Mouse (Mus musculus) heart, embryonic 13.5 days (tissue): ENCODE results near the gene Olfr190. TPM values are rescaled to one million over a fixed set of nuclear protein-coding genes. Genes with fewer than 3 reads are reported as not detected.

Source experiments
- ATAC-seq: fragments of 200-750 bp; cut with Nextera tagmentation; 2 replicates; pipeline ENCODE4 v1.8.0; 2017; ENCODE audit warnings: moderate TSS enrichment; ENCODE audit not compliant: insufficient number of reproducible peaks, low FRiP score, low TSS enrichment; ENCODE audit errors: extremely low read depth
- H3K27ac ChIP-seq: fragments of 300-500 bp; sonication (generic); replicated peaks from 2 replicates; pipeline ENCODE4 v1.5.1; 2015; ENCODE audit warnings: moderate library complexity, mild to moderate bottlenecking, inconsistent platforms
- H3K27me3 ChIP-seq: fragments of 300-500 bp; sonication (generic); replicated peaks from 2 replicates; pipeline ENCODE4 v1.6.1; 2015; ENCODE audit warnings: mild to moderate bottlenecking, inconsistent platforms
- H3K36me3 ChIP-seq: fragments of 300-500 bp; sonication (generic); 2 replicates; pipeline ENCODE4 v1.6.1; 2015; ENCODE audit warnings: mild to moderate bottlenecking, inconsistent platforms
- H3K4me1 ChIP-seq: fragments of 300-500 bp; sonication (generic); 2 replicates; pipeline ENCODE4 v1.6.1; 2015; ENCODE audit warnings: inconsistent platforms
- H3K4me2 ChIP-seq: fragments of 300-500 bp; sonication (generic); 2 replicates; pipeline ENCODE4 v1.6.1; 2015; ENCODE audit warnings: inconsistent platforms, mild to moderate bottlenecking, moderate library complexity
- H3K4me3 ChIP-seq: fragments of 300-500 bp; sonication (generic); 2 replicates; pipeline ENCODE4 v1.5.1; 2015; ENCODE audit warnings: moderate library complexity, mild to moderate bottlenecking, inconsistent platforms
- H3K9ac ChIP-seq: fragments of 300-500 bp; sonication (generic); 2 replicates; pipeline ENCODE4 v1.6.1; 2015; ENCODE audit warnings: inconsistent platforms, mild to moderate bottlenecking, moderate library complexity
- H3K9me3 ChIP-seq: fragments of 300-500 bp; sonication (generic); 2 replicates; pipeline ENCODE4 v1.6.1; 2016; ENCODE audit warnings: inconsistent platforms
- WGBS: fragments of 180-500 bp; shearing (Covaris S2); methylation state at CpG from one replicate; pipeline ENCODE4 v1.1.7; 2015; ENCODE audit warnings: mixed read lengths; 5-methylcytosine and 5-hydroxymethylcytosine counted together
- polyA plus RNA-seq: library from polyadenylated mRNA; unstranded; fragments of >200 nt; fragmentation: Nextera tagmentation; extraction: Ambion mirVana; gene quantifications from 2 replicates; pipeline ENCODE4 v1.2.1, GENCODE M21; 2015

Gene Olfr190
- polyA plus RNA-seq, 1 experiment from 2014 or later, result not detected

GRCm38 (mm10) chr16:59047579-59047978 lies 30.2 kb downstream of the Olfr190 start:
- Histone ChIP-seq H3K36me3 (no peaks in the 10 kb centered on the region), H3K27me3 (no peaks in the 10 kb centered on the region), H3K4me1 (no peaks in the 10 kb centered on the region), H3K9ac (no peak overlapping the region), H3K27ac (no peak overlapping the region), H3K9me3 (no peaks in the 10 kb centered on the region; the same call in 1 of the 2 replicates), H3K4me3 (no peak overlapping the region), H3K4me2 (no peak overlapping the region)
- WGBS, result 44% methylated on average over 4 of the region's 4 CpGs
- no peak for ATAC-seq

DNA sequence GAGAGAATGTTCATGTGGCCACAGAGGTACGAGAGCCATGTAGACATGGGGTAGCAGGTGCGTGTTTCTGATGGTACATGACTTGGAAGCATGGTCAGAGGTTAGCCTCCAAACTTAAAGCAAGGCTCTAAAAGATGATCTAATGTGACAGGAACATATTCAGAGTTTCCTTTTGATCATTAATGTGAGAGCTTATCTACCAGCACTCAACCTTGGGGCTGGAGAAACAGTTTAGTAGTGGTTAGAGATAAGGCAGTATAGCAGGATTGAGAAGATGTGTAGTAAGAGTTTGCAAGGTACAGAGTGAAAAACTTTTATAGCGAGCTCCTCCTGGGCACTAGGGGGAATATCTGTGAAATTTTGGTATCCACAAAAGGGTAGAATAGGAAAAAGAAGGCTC lies 32.0 kb downstream of the Olfr190 start:
- no peak overlapping the region for H3K4me2 ChIP-seq
- no peaks in the 10 kb centered on the region; the same call in 1 of the 2 replicates for H3K9me3 ChIP-seq
- H3K4me1 ChIP-seq, result no peaks in the 10 kb centered on the region
- no peaks in the 10 kb centered on the region for H3K27me3 ChIP-seq
- no peak overlapping the region for H3K9ac ChIP-seq
- WGBS, result 69% methylated on average over 3 of the region's 3 CpGs
- ATAC-seq, result no peak
- H3K36me3 ChIP-seq, result no peaks in the 10 kb centered on the region
- no peak overlapping the region for H3K4me3 ChIP-seq
- no peak overlapping the region for H3K27ac ChIP-seq

DNA sequence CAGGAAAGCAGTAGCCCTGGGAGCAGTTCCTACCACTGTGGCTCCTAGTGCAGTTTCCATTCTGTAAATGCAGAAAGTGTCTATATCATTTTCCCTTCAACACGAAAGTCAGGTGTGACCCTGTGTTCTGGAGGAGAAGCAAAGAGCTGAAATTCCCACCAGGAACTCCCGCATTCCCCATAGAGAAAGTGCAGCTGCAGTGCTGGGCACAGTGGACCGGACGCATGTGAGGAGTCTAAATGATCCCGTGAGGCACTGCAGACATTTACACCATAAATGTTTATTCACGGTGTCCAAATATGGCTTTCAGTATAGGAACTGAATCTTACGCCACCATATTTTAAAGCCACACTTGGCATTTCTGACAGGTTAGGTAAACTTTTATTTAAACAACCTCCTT lies 38.1 kb downstream of the Olfr190 start, which contains the start of gene Olfr187:
Gene Olfr187 (minus strand): TSS at position 58 of the 400 bp plus-strand sequence.
- Histone ChIP-seq H3K9ac (no peak within 1 kb of the TSS), H3K27ac (no peak within 1 kb of the TSS), H3K4me3 (no peak within 1 kb of the TSS), H3K4me1 (no peaks in the 10 kb centered on the region), H3K27me3 (no peaks in the 10 kb centered on the region), H3K4me2 (no peak within 1 kb of the TSS), H3K9me3 (no peaks in the 10 kb centered on the region; the same call in 1 of the 2 replicates), H3K36me3 (no peaks in the 10 kb centered on the region)
- no peak for ATAC-seq
- 81% methylated on average over 7 of the region's 7 CpGs for WGBS

- Histone ChIP-seq H3K9ac (no peak within 1 kb of the TSS), H3K27ac (no peak within 1 kb of the TSS), H3K36me3 (no peaks in the 10 kb centered on the region), H3K9me3 (no peaks in the 10 kb centered on the region), H3K4me3 (no peak within 1 kb of the TSS), H3K27me3 (no peaks in the 10 kb centered on the region), H3K4me2 (no peak within 1 kb of the TSS), H3K4me1 (no peaks in the 10 kb centered on the region)
- 81% methylated on average over 4 of the region's 4 CpGs for WGBS
- ATAC-seq, result no peak
These were observed 47.6 kb downstream of the Olfr190 start, which contains the start of gene Olfr186 for GRCm38 (mm10) chr16:59030191-59030590. Gene Olfr186 (minus strand): TSS chr16:59030291.

Other genes with a start within 250 kb of the Olfr190 start
- gene Olfr177, start 203.2 kb downstream of the Olfr190 start, polyA plus RNA-seq, result not detected in 2 replicates
- gene Olfr178, start 185.9 kb downstream of the Olfr190 start, polyA plus RNA-seq, result not detected in 2 replicates
- gene Olfr181, start 149.2 kb downstream of the Olfr190 start, polyA plus RNA-seq, result not detected in 2 replicates
- gene Olfr180, start 148.6 kb downstream of the Olfr190 start, polyA plus RNA-seq, result not detected in 2 replicates
- not detected in 2 replicates for gene Olfr183, start 82.6 kb downstream of the Olfr190 start, polyA plus RNA-seq
- gene Olfr186, start 47.7 kb downstream of the Olfr190 start, polyA plus RNA-seq, result not detected in 2 replicates
- not detected in 2 replicates for gene Olfr187, start 38.2 kb downstream of the Olfr190 start, polyA plus RNA-seq
- not detected in 2 replicates for gene Olfr191, start 11.8 kb upstream of the Olfr190 start, polyA plus RNA-seq
- gene Olfr193, start 33.9 kb upstream of the Olfr190 start, polyA plus RNA-seq, result not detected in 2 replicates
- not detected in 2 replicates for gene Olfr194, start 43.1 kb upstream of the Olfr190 start, polyA plus RNA-seq
- not detected in 2 replicates for gene Olfr195, start 69.0 kb upstream of the Olfr190 start, polyA plus RNA-seq
- not detected in 2 replicates for gene Olfr196, start 92.4 kb upstream of the Olfr190 start, polyA plus RNA-seq
- not detected in 2 replicates for gene Olfr198, start 125.5 kb upstream of the Olfr190 start, polyA plus RNA-seq
- gene Olfr199, start 141.8 kb upstream of the Olfr190 start, polyA plus RNA-seq, result not detected in 2 replicates
- not detected in 2 replicates for gene Olfr201, start 194.6 kb upstream of the Olfr190 start, polyA plus RNA-seq
- not detected in 2 replicates for gene Olfr202, start 208.8 kb upstream of the Olfr190 start, polyA plus RNA-seq
- gene Olfr203, start 220.9 kb upstream of the Olfr190 start, polyA plus RNA-seq, result not detected in 2 replicates
- not detected in 2 replicates for gene Olfr204, start 240.2 kb upstream of the Olfr190 start, polyA plus RNA-seq